Mouse (Mus musculus): Measurements from ENCODE around the gene Trafd1. TPM values are rescaled to one million over a fixed set of nuclear protein-coding genes. Genes with fewer than 3 reads are reported as not detected.
"Not testable (repeated sequence)": the region's sequence is repeated elsewhere in the genome, so short reads cannot be mapped to it uniquely, and the experiment has no call there.

Gene Trafd1
- polyA plus RNA-seq, 1 experiment from 2014 or later: 75.5 TPM

GRCm38 (mm10) chr5:121330154-121330816 is 55.1 kb downstream of the Trafd1 start:
- not testable (repeated sequence) for H3K9ac ChIP-seq (replicated peaks); ATAC-seq (ENCODE audit: insufficient number of reproducible peaks, insufficient read depth, low FRiP score, low TSS enrichment, low read depth); H3K27me3 ChIP-seq; H3K9me3 ChIP-seq; H3K4me1 ChIP-seq (replicated peaks)
- peak overlapping the region; percentile 67 for H3K27ac ChIP-seq
- peaks cover 92% of the 10 kb centered on the region for H3K36me3 ChIP-seq
- peak overlapping the region; percentile 45 for H3K4me2 ChIP-seq
- peak overlapping the region; percentile 32 for H3K4me3 ChIP-seq (replicated peaks)
- 69% methylated on average over 14 of the region's 19 CpGs for WGBS

DNA sequence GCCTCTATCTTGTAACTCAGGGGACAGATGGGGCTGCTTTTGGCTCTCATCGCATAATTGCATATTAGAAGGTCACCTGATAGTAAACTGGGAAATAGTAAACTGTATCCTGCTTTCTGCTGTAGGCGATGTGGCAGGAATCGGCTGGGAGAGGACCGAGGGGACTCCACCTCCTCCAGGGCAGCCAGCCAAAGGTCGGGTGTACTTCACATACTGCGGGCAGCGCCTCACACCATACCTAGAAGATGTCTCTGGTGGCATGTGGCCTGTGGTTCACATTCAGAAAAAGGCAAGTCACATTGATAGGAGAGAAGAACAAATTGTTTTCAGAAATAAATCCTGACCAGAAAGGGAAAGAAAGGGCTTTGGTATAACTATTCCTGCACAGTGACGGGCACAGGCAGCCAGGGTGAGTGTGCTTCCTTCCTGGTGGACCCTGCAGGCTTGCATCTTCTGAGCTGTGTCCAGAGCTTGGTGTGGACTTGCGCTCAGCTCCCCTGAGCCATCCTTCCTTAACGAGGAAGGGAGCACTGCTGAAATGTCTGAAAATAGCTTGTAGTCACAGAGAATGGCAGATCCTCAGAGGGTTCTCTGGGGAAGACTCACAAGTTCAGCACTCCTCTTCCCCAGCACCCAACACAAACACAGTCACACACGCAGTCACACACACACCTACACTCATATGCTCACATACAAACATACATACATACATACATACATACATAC is 55.9 kb downstream of the Trafd1 start:
- Histone ChIP-seq H3K9ac (replicated peaks) (peak overlapping the region; percentile 51), H3K4me2 (peak overlapping the region; percentile 45), H3K27ac (peak overlapping the region; percentile 42; the same call in 1 of the 2 replicates), H3K36me3 (peaks cover 92% of the 10 kb centered on the region), H3K4me3 (replicated peaks) (peak overlapping the region; percentile 32), H3K9me3 (no peaks in the 10 kb centered on the region), H3K27me3 (no peaks in the 10 kb centered on the region), H3K4me1 (replicated peaks) (no peaks in the 10 kb centered on the region)
- ATAC-seq (ENCODE audit: insufficient number of reproducible peaks, insufficient read depth, low FRiP score, low TSS enrichment, low read depth): no peak
- 82% methylated on average over 11 of the region's 11 CpGs for WGBS

- Histone ChIP-seq H3K9me3 (no peaks in the 10 kb centered on the region), H3K4me1 (replicated peaks) (no peaks in the 10 kb centered on the region), H3K4me2 (no peak overlapping the region), H3K27me3 (no peaks in the 10 kb centered on the region), H3K27ac (no peak overlapping the region), H3K36me3 (peaks cover 92% of the 10 kb centered on the region), H3K9ac (replicated peaks) (no peak overlapping the region), H3K4me3 (replicated peaks) (no peak overlapping the region)
- 95% methylated on average over 14 of the region's 14 CpGs for WGBS
- ATAC-seq (ENCODE audit: insufficient number of reproducible peaks, insufficient read depth, low FRiP score, low TSS enrichment, low read depth): no peak
These were observed 59.2 kb downstream of the Trafd1 start for GRCm38 (mm10) chr5:121326079-121326805.

Other genes with a start within 250 kb of the Trafd1 start
- 23.3 and 23.8 TPM in 2 replicates for gene Ptpn11, start 194.2 kb downstream of the Trafd1 start, polyA plus RNA-seq (2016; fragmentation: Nextera tagmentation; extraction: Ambion mirVana)
- gene Rpl6, start 181.2 kb downstream of the Trafd1 start, polyA plus RNA-seq (2016; fragmentation: Nextera tagmentation; extraction: Ambion mirVana): 618 and 637 TPM in 2 replicates
- 7.0 and 8.4 TPM in 2 replicates for gene Hectd4, start 165.4 kb downstream of the Trafd1 start, polyA plus RNA-seq (2016; fragmentation: Nextera tagmentation; extraction: Ambion mirVana)
- 41.2 and 41.9 TPM in 2 replicates for gene Naa25, start 12.3 kb upstream of the Trafd1 start, polyA plus RNA-seq (2016; fragmentation: Nextera tagmentation; extraction: Ambion mirVana)
- 0.81 and 2.3 TPM in 2 replicates for gene Tmem116, start 66.3 kb upstream of the Trafd1 start, polyA plus RNA-seq (2016; fragmentation: Nextera tagmentation; extraction: Ambion mirVana)
- 115 and 118 TPM in 2 replicates for gene Erp29, start 66.9 kb upstream of the Trafd1 start, polyA plus RNA-seq (2016; fragmentation: Nextera tagmentation; extraction: Ambion mirVana)
- 0.06 TPM in 1 of 2 replicates, not detected in the other for gene Adam1b, start 117.8 kb upstream of the Trafd1 start, polyA plus RNA-seq (2016; fragmentation: Nextera tagmentation; extraction: Ambion mirVana)
- 1.8 and 1.9 TPM in 2 replicates for gene Adam1a, start 159.8 kb upstream of the Trafd1 start, polyA plus RNA-seq (2016; fragmentation: Nextera tagmentation; extraction: Ambion mirVana)
- not detected in 2 replicates for gene Gm42878, start 159.8 kb upstream of the Trafd1 start, polyA plus RNA-seq (2016; fragmentation: Nextera tagmentation; extraction: Ambion mirVana)
- gene Mapkapk5, start 160.3 kb upstream of the Trafd1 start, polyA plus RNA-seq (2016; fragmentation: Nextera tagmentation; extraction: Ambion mirVana): 51.8 and 58.4 TPM in 2 replicates
- 236 and 264 TPM in 2 replicates for gene Aldh2, start 208.2 kb upstream of the Trafd1 start, polyA plus RNA-seq (2016; fragmentation: Nextera tagmentation; extraction: Ambion mirVana)
- 2.8 and 3.3 TPM in 2 replicates for gene Acad12, start 233.3 kb upstream of the Trafd1 start, polyA plus RNA-seq (2016; fragmentation: Nextera tagmentation; extraction: Ambion mirVana)